Mouse (Mus musculus): Measurements from ENCODE around the gene Cfap77. TPM values are rescaled to one million over a fixed set of nuclear protein-coding genes. Genes with fewer than 3 reads are reported as not detected.

Cfap77 gene
- total RNA-seq, 2 experiments from 2014 or later = 0.40 to 0.62 TPM

GRCm38 (mm10) chr2:29053802-29054544, 893 bp downstream of the Cfap77 start:
- intact Hi-C loops (cut with DNase I) = loop anchor here (1.0 to 2.0 kb wide), 2 partner anchors 77 to 130 kb away; no protein-coding TSS in a partner anchor
- DNase-seq (ENCODE audit: low spot score in 2 of 2) = peak; percentile 50 to 76

- intact Hi-C loops (cut with DNase I) = loop anchor here (1.0 to 2.0 kb wide), 3 partner anchors 76 to 298 kb away; no protein-coding TSS in a partner anchor
- DNase-seq (ENCODE audit: low spot score in 2 of 2) = peak; percentile 56 to 60
These were observed 1.9 kb downstream of the Cfap77 start for GRCm38 (mm10) chr2:29052943-29053454.

- intact Hi-C loops (cut with DNase I) = loop anchor here (1.0 to 2.0 kb wide), 2 partner anchors 75 to 297 kb away; no protein-coding TSS in a partner anchor
- no peak for DNase-seq (ENCODE audit: low spot score in 2 of 2)
These were observed 2.9 kb downstream of the Cfap77 start for GRCm38 (mm10) chr2:29051932-29052331.

- peak; percentile 34 to 52 for DNase-seq (ENCODE audit: low spot score in 2 of 2)
- intact Hi-C loops (cut with DNase I) = no loop called here
These were observed 8.7 kb downstream of the Cfap77 start for GRCm38 (mm10) chr2:29046151-29046550.

GRCm38 (mm10) chr2:29042124-29042523, 12.7 kb downstream of the Cfap77 start:
- DNase-seq (ENCODE audit: low spot score in 2 of 2) = no peak
- intact Hi-C loops (cut with DNase I) = no loop called here

- DNase-seq (ENCODE audit: low spot score in 2 of 2) = no peak
- intact Hi-C loops (cut with DNase I) = no loop called here
These were observed 13.4 kb downstream of the Cfap77 start for GRCm38 (mm10) chr2:29041477-29041768.

GRCm38 (mm10) chr2:29040594-29041476, 14.0 kb downstream of the Cfap77 start:
- DNase-seq (ENCODE audit: low spot score in 2 of 2) = no peak
- intact Hi-C loops (cut with DNase I) = no loop called here

GRCm38 (mm10) chr2:29039741-29040140, 15.1 kb downstream of the Cfap77 start:
- no peak for DNase-seq (ENCODE audit: low spot score in 2 of 2)
- intact Hi-C loops (cut with DNase I) = no loop called here

- intact Hi-C loops (cut with DNase I) = no loop called here
- no peak for DNase-seq (ENCODE audit: low spot score in 2 of 2)
These were observed 19.2 kb downstream of the Cfap77 start for GRCm38 (mm10) chr2:29035698-29036097.

GRCm38 (mm10) chr2:29034542-29035475, 20.1 kb downstream of the Cfap77 start:
- intact Hi-C loops (cut with DNase I) = no loop called here
- DNase-seq (ENCODE audit: low spot score in 2 of 2) = no peak

GRCm38 (mm10) chr2:29031951-29032350, 22.9 kb downstream of the Cfap77 start:
- no peak for DNase-seq (ENCODE audit: low spot score in 2 of 2)
- intact Hi-C loops (cut with DNase I) = no loop called here

GRCm38 (mm10) chr2:29030048-29030734, 24.7 kb downstream of the Cfap77 start:
- intact Hi-C loops (cut with DNase I) = no loop called here
- peak in 1 of 2 experiments; percentile 24 for DNase-seq (ENCODE audit: low spot score in 2 of 2)

GRCm38 (mm10) chr2:29025284-29025683, 29.6 kb downstream of the Cfap77 start:
- intact Hi-C loops (cut with DNase I) = no loop called here
- peak; percentile 48 to 52 for DNase-seq (ENCODE audit: low spot score in 2 of 2)

GRCm38 (mm10) chr2:29023001-29023400, 31.9 kb downstream of the Cfap77 start:
- intact Hi-C loops (cut with DNase I) = no loop called here
- no peak for DNase-seq (ENCODE audit: low spot score in 2 of 2)

- intact Hi-C loops (cut with DNase I) = no loop called here
- no peak for DNase-seq (ENCODE audit: low spot score in 2 of 2)
These were observed 33.8 kb downstream of the Cfap77 start for GRCm38 (mm10) chr2:29021025-29021424.

- no peak for DNase-seq (ENCODE audit: low spot score in 2 of 2)
- intact Hi-C loops (cut with DNase I) = no loop called here
These were observed 36.2 kb downstream of the Cfap77 start for GRCm38 (mm10) chr2:29018680-29019079.

GRCm38 (mm10) chr2:29016599-29017587, 38.0 kb downstream of the Cfap77 start:
- no peak for DNase-seq (ENCODE audit: low spot score in 2 of 2)
- intact Hi-C loops (cut with DNase I) = no loop called here
